ENCODE assay signal across 9 mouse cellular contexts in the genomic region with DNA sequence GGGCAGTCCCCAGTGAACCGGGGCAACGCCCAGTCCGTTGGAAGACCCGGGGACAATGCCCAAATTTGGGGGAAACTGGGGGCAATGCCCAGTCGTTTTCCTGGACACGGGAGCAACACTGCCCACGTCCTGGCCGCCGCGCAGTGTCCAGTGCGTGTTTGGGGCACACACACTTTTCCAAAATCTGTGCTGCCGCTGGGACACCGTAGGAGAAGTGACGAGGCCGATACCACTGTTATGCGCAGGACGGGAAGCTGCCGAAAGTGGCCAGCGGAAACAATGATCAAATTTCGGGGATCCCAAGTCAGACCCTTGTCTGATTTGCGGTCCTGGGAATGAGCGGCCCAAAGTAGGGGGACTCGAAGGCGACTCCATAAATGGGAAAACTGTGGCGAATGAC. TPM values are rescaled to one million over a fixed set of nuclear protein-coding genes. Genes with fewer than 3 reads are reported as not detected.
A peak's percentile ranks its signal among the peaks of the same experiment; 100 is the strongest.
DNase-seq lines count a peak whose midpoint lies in the region; ATAC-seq and TF ChIP-seq lines count a peak whose summit lies in the region.
"Had no signal": no experiment of that assay in that cellular context is flagged by ENCODE, and none has a peak within 500 bp of the region (broad histone marks: within the 10 kb centered on the region; RNA-seq: fewer than 3 reads in every experiment).

No protein-coding gene starts in this region.

- 11% methylated on average over 25 of the region's 25 CpGs for WGBS in heart, adult 2 months
- 2% methylated on average over 25 of the region's 25 CpGs for whole genome bisulfite sequencing in hindbrain, embryonic 16.5 days
- under 1% methylated on average over 25 of the region's 25 CpGs for WGBS in midbrain, embryonic 14.5 days

- H3K4me1 ChIP-seq in heart, adult 2 months (ENCODE audit: control insufficient read depth, insufficient read depth, low read length) = peaks cover 2% of the 10 kb centered on the region
- no peaks in the 10 kb centered on the region; the same call in 1 of the 2 replicates for H3K4me1 ChIP-seq in brown adipose tissue, adult 24 weeks (ENCODE audit: control insufficient read depth, insufficient read depth, insufficient read length, low read length)
- peaks cover 22% of the 10 kb centered on the region for H3K4me1 ChIP-seq in hindbrain, embryonic 16.5 days (ENCODE audit: control insufficient read depth, insufficient read depth, low read depth, low read length)
- peaks cover 8% of the 10 kb centered on the region; the same call in 1 of the 2 replicates for H3K4me1 ChIP-seq in midbrain, embryonic 14.5 days (ENCODE audit: control insufficient read depth, insufficient read depth, low read length)

- DNase-seq in heart, adult 2 months = no peak
- DNase-seq in heart, adult 9 months (ENCODE audit: low spot score in 2 of 2) = no peak
- peak; percentile 8 for DNase-seq in midbrain, embryonic 14.5 days
- DNase-seq in left cerebral cortex, adult 9 months (ENCODE audit: low spot score in 2 of 2) = no peak
- no peak for DNase-seq in MN1 (ENCODE audit: low spot score)
- no peak for DNase-seq in retina, postnatal 1 day

- TF ChIP-seq EP300 in heart, adult 2 months (IDR thresholded peaks at IDR 0.05; ENCODE audit: insufficient read depth, low read depth, low read length) = no peak

- peak overlapping the region; percentile 24; the same call in 1 of the 2 replicates for H3K4me3 ChIP-seq in heart, adult 2 months
- H3K4me3 ChIP-seq in brown adipose tissue, adult 24 weeks (ENCODE audit: insufficient read depth, low read depth, low read length) = peak overlapping the region; percentile 26; the same call in 1 of the 2 replicates
- peak overlapping the region; percentile 13 for H3K4me3 ChIP-seq in hindbrain, embryonic 16.5 days (ENCODE audit: low read length)
- peak overlapping the region; percentile 18 for H3K4me3 ChIP-seq in midbrain, embryonic 14.5 days (replicated peaks; ENCODE audit: low read depth, low read length)

- TF ChIP-seq CTCF in heart, adult 2 months (IDR thresholded peaks at IDR 0.05) = no peak

- no peaks in the 10 kb centered on the region for H3K36me3 ChIP-seq in heart, adult 2 months (ENCODE audit: control insufficient read depth, insufficient read depth, low read length)
- no peaks in the 10 kb centered on the region for H3K36me3 ChIP-seq in hindbrain, embryonic 16.5 days (ENCODE audit: control insufficient read depth, insufficient read depth, low read length)
- no peaks in the 10 kb centered on the region for H3K36me3 ChIP-seq in midbrain, embryonic 14.5 days (ENCODE audit: control insufficient read depth, insufficient read depth, low read length)

- H3K9ac ChIP-seq in heart, adult 2 months (ENCODE audit: low read depth, low read length) = no peak overlapping the region
- no peak overlapping the region for H3K9ac ChIP-seq in hindbrain, embryonic 16.5 days (ENCODE audit: low read depth, low read length)
- no peak overlapping the region for H3K9ac ChIP-seq in midbrain, embryonic 14.5 days (replicated peaks; ENCODE audit: low read length)

- H3K79me2 ChIP-seq in heart, adult 2 months (replicated peaks; ENCODE audit: control insufficient read depth, insufficient read depth, low read length) = no peaks in the 10 kb centered on the region

- ATAC-seq in hindbrain, embryonic 16.5 days = no peak
- ATAC-seq in midbrain, embryonic 14.5 days (ENCODE audit: low FRiP score, low TSS enrichment) = no peak

- peaks cover 35% of the 10 kb centered on the region for H3K27me3 ChIP-seq in heart, adult 2 months (ENCODE audit: control insufficient read depth, insufficient read depth, low read length)
- peaks cover 75% of the 10 kb centered on the region for H3K27me3 ChIP-seq in hindbrain, embryonic 16.5 days (replicated peaks; ENCODE audit: control insufficient read depth, insufficient read depth, low read length)
- H3K27me3 ChIP-seq in midbrain, embryonic 14.5 days (ENCODE audit: control insufficient read depth, insufficient read depth, low read length) = peaks cover 99% of the 10 kb centered on the region

- intact Hi-C loops in heart, adult 2 months (cut with DNase I) = no loop called here

- TF ChIP-seq POLR2A in heart, adult 2 months (IDR thresholded peaks at IDR 0.05; ENCODE audit: insufficient read depth, low read depth, low read length) = no peak

- H3K27ac ChIP-seq in heart, adult 2 months = no peak overlapping the region
- H3K27ac ChIP-seq in brown adipose tissue, adult 24 weeks (replicated peaks; ENCODE audit: low read depth, low read length) = no peak overlapping the region
- no peak overlapping the region for H3K27ac ChIP-seq in hindbrain, embryonic 16.5 days (ENCODE audit: low read depth, low read length)
- H3K27ac ChIP-seq in midbrain, embryonic 14.5 days (replicated peaks; ENCODE audit: low read depth, low read length) = no peak overlapping the region

- peak overlapping the region; percentile 37; the same call in 1 of the 2 replicates for H3K4me2 ChIP-seq in hindbrain, embryonic 16.5 days (ENCODE audit: low read length)
- H3K4me2 ChIP-seq in midbrain, embryonic 14.5 days (ENCODE audit: low read length) = peak overlapping the region; percentile 37; the same call in 1 of the 2 replicates

- no peaks in the 10 kb centered on the region for H3K9me3 ChIP-seq in hindbrain, embryonic 16.5 days (ENCODE audit: control insufficient read depth, low read length)
- H3K9me3 ChIP-seq in midbrain, embryonic 14.5 days (ENCODE audit: control insufficient read depth, low read length) = no peaks in the 10 kb centered on the region

RNA-seq across cellular contexts. Expression of gene Igf2, which starts 5.6 kb away (rescaled TPM):
- 10 to 100 TPM; 60.0 to 75.2 TPM for total RNA-seq in heart, adult 2 months (2021)
- polyA plus RNA-seq in heart, adult 2 months (2012; rRNA removed) = 64.5 and 80.0 TPM in 2 replicates
- polyA plus RNA-seq in brown adipose tissue, adult 24 weeks (2012; ENCODE audit: insufficient read depth, insufficient read length, missing spikeins) = 6.6 and 9.1 TPM in 2 replicates
- polyA plus RNA-seq in hindbrain, embryonic 16.5 days (2015; fragmentation: Nextera tagmentation; extraction: Ambion mirVana) = 157 and 172 TPM in 2 replicates
- 19.1 and 102 TPM in 2 replicates for polyA plus RNA-seq in midbrain, embryonic 14.5 days (2014; fragmentation: Nextera tagmentation; extraction: Ambion mirVana)

RNA-seq across cellular contexts. Expression of gene Gm49394, which starts 8.7 kb away (rescaled TPM):
- total RNA-seq in heart, adult 2 months (2021) = not detected
- not detected in 2 replicates for polyA plus RNA-seq in heart, adult 2 months (2012; rRNA removed)
- polyA plus RNA-seq in brown adipose tissue, adult 24 weeks (2012; ENCODE audit: insufficient read depth, insufficient read length, missing spikeins) = not detected in 2 replicates
- 0.11 TPM in 1 of 2 replicates, not detected in the other for polyA plus RNA-seq in hindbrain, embryonic 16.5 days (2015; fragmentation: Nextera tagmentation; extraction: Ambion mirVana)
- 0.04 TPM in 1 of 2 replicates, not detected in the other for polyA plus RNA-seq in midbrain, embryonic 14.5 days (2014; fragmentation: Nextera tagmentation; extraction: Ambion mirVana)
- total RNA-seq: left cerebral cortex, postnatal 25 days had no signal
